Mouse (Mus musculus): ENCODE data around the gene Tsr3.

Gene Tsr3

GRCm38 (mm10) chr17:25243131-25243780, 3.3 kb downstream of the Tsr3 start:
- in situ Hi-C loops (cut with MboI, MseI), result no loop called here

GRCm38 (mm10) chr17:25244239-25244638, 4.3 kb downstream of the Tsr3 start:
- in situ Hi-C loops (cut with MboI, MseI), result no loop called here

- in situ Hi-C loops (cut with MboI, MseI), result no loop called here
Observed at GRCm38 (mm10) chr17:25248033-25248750, 8.2 kb downstream of the Tsr3 start.

- in situ Hi-C loops (cut with MboI, MseI), result no loop called here
Observed at GRCm38 (mm10) chr17:25250181-25250835, 10.3 kb downstream of the Tsr3 start.

- in situ Hi-C loops (cut with MboI, MseI), result no loop called here
Observed at GRCm38 (mm10) chr17:25252643-25253042, 12.7 kb downstream of the Tsr3 start.

GRCm38 (mm10) chr17:25253760-25254159, 13.8 kb downstream of the Tsr3 start:
- in situ Hi-C loops (cut with MboI, MseI), result no loop called here

GRCm38 (mm10) chr17:25255110-25255509, 15.1 kb downstream of the Tsr3 start:
- in situ Hi-C loops (cut with MboI, MseI), result no loop called here

- in situ Hi-C loops (cut with MboI, MseI), result no loop called here
Observed at GRCm38 (mm10) chr17:25256140-25256754, 16.3 kb downstream of the Tsr3 start, which contains the start of gene Baiap3. Gene Baiap3, minus strand, starts transcription at chr17:25256364.

- in situ Hi-C loops (cut with MboI, MseI), result no loop called here
Observed at GRCm38 (mm10) chr17:25257804-25258261, 17.9 kb downstream of the Tsr3 start.

GRCm38 (mm10) chr17:25264453-25264852, 24.5 kb downstream of the Tsr3 start:
- in situ Hi-C loops (cut with MboI, MseI), result no loop called here

- in situ Hi-C loops (cut with MboI, MseI), result loop anchor here (5.0 kb wide), 1 partner anchor 49 kb away; no protein-coding TSS in a partner anchor
Observed at GRCm38 (mm10) chr17:25270795-25271335, 30.9 kb downstream of the Tsr3 start.

- in situ Hi-C loops (cut with MboI, MseI), result loop anchor here (5.0 kb wide), 1 partner anchor 50 kb away; no protein-coding TSS in a partner anchor
Observed at GRCm38 (mm10) chr17:25272326-25272725, 32.4 kb downstream of the Tsr3 start.

- in situ Hi-C loops (cut with MboI, MseI), result loop anchor here (5.0 kb wide), 1 partner anchor 51 kb away; no protein-coding TSS in a partner anchor
Observed at GRCm38 (mm10) chr17:25272951-25273705, 33.2 kb downstream of the Tsr3 start.

- in situ Hi-C loops (cut with MboI, MseI), result loop anchor here (5.0 kb wide), 1 partner anchor 52 kb away; no protein-coding TSS in a partner anchor
Observed at GRCm38 (mm10) chr17:25273706-25274501, 33.9 kb downstream of the Tsr3 start.

- in situ Hi-C loops (cut with MboI, MseI), result loop anchor here (5.0 kb wide), 1 partner anchor 52 kb away; no protein-coding TSS in a partner anchor
Observed at GRCm38 (mm10) chr17:25274571-25275346, 34.8 kb downstream of the Tsr3 start, which contains the start of gene Ube2i. Gene Ube2i, minus strand, starts transcription at chr17:25274622.

GRCm38 (mm10) chr17:25275833-25276232, 35.9 kb downstream of the Tsr3 start:
- in situ Hi-C loops (cut with MboI, MseI), result no loop called here

- in situ Hi-C loops (cut with MboI, MseI), result no loop called here
Observed at GRCm38 (mm10) chr17:25282133-25282532, 42.2 kb downstream of the Tsr3 start.

- in situ Hi-C loops (cut with MboI, MseI), result no loop called here
Observed at GRCm38 (mm10) chr17:25285033-25285432, 45.1 kb downstream of the Tsr3 start.

GRCm38 (mm10) chr17:25288842-25289241, 48.9 kb downstream of the Tsr3 start:
- in situ Hi-C loops (cut with MboI, MseI), result no loop called here

Data from T-helper 2 cell (primary cell).